Mouse (Mus musculus) limb, embryonic 11.5 days (tissue): Measurements from ENCODE around the gene Borcs6. TPM values are rescaled to one million over a fixed set of nuclear protein-coding genes. Genes with fewer than 3 reads are reported as not detected.

Experiments
- ATAC-seq: fragments of 200-750 bp; cut with Nextera tagmentation; 2 replicates; pipeline ENCODE4 v1.8.0; 2017; ENCODE audit warnings: low read depth; ENCODE audit not compliant: insufficient number of reproducible peaks, low FRiP score, low TSS enrichment
- DNase-seq: peaks from one replicate; pipeline ENCODE4 v3.0.0-alpha.2; 2015; ENCODE audit warnings: low spot score
- H3K27ac ChIP-seq: fragments of 300-500 bp; sonication (generic); replicated peaks from 2 replicates; pipeline ENCODE4 v1.5.1; 2014; ENCODE audit warnings: low read depth, mild to moderate bottlenecking, low read length
- H3K27me3 ChIP-seq: fragments of 300-500 bp; sonication (generic); 2 replicates; pipeline ENCODE4 v1.6.1; 2014; ENCODE audit warnings: mild to moderate bottlenecking, low read length, mixed read lengths; ENCODE audit not compliant: control insufficient read depth, insufficient read depth
- H3K36me3 ChIP-seq: fragments of 300-500 bp; sonication (generic); 2 replicates; pipeline ENCODE4 v1.6.1; 2014; ENCODE audit warnings: mild to moderate bottlenecking, low read length, moderate library complexity, mixed read lengths; ENCODE audit not compliant: control insufficient read depth, insufficient read depth
- H3K4me1 ChIP-seq: fragments of 300-500 bp; sonication (generic); 2 replicates; pipeline ENCODE4 v1.6.1; 2014; ENCODE audit warnings: low read length, mixed read lengths; ENCODE audit not compliant: control insufficient read depth, insufficient read depth
- H3K4me2 ChIP-seq: fragments of 300-500 bp; sonication (generic); 2 replicates; pipeline ENCODE4 v1.6.1; 2014; ENCODE audit warnings: low read depth, mild to moderate bottlenecking, moderate library complexity; ENCODE audit not compliant: severe bottlenecking
- H3K4me3 ChIP-seq: fragments of 300-500 bp; sonication (generic); 2 replicates; pipeline ENCODE4 v1.5.1; 2014; ENCODE audit warnings: low read depth, low read length
- H3K9ac ChIP-seq: fragments of 300-500 bp; sonication (generic); 2 replicates; pipeline ENCODE4 v1.6.1; 2014; ENCODE audit warnings: mild to moderate bottlenecking, low read length
- H3K9me3 ChIP-seq: fragments of 300-500 bp; sonication (generic); 2 replicates; pipeline ENCODE4 v1.6.1; 2016; ENCODE audit warnings: low read length; ENCODE audit not compliant: control insufficient read depth
- WGBS: fragments of 180-500 bp; shearing (Covaris S2); extraction: QIAGEN DNeasy Blood & Tissue Kit; methylation state at CpG from one replicate; pipeline ENCODE4 v1.1.7; 2014; 5-methylcytosine and 5-hydroxymethylcytosine counted together
- polyA plus RNA-seq: library from polyadenylated mRNA; unstranded; fragments of >200 nt; fragmentation: Nextera tagmentation; extraction: Ambion mirVana; gene quantifications from 2 replicates; pipeline ENCODE4 v1.2.1, GENCODE M21; 2014

Borcs6 gene
- polyA plus RNA-seq, 1 experiment from 2014 or later = 7.0 TPM

DNA sequence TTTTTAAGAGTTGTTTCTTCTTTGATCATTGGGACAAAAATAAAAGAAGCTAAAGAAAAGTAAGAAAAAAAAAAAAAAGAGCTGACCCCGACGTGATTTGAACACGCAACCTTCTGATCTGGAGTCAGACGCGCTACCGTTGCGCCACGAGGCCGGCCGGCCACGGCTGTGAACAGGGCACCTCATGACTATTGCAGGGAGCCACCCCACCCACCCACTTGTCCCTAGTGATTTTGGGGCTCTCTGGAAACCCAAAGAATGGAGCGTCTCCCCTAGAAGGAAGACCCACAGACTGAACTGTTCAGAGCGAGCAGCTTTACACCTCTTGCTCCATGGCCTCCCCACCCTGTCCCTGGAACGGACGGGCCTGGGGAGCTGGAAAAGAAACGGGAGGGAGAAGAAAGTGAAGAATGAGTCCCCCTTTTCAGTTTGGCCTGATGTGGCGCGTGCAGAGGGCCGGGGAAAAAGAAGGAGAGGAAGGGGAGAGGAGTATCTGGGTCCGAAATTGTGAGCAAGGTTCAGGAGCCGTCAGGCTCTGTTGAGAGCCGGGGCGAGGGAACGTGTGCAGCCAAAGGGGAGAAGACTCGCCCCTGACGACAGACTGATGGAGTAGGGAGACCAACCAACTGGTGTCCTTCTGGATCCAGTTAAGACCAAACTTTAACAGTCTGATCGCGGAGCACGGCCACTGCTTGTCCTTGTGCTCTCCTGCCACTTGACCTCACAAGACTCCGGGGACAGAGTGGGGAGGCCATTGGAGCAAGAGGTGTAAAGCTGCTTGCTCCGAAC is 4.1 kb downstream of the Borcs6 start:
- peak overlapping the region; percentile 67 for H3K9ac ChIP-seq
- peak overlapping the region; percentile 68 for H3K4me2 ChIP-seq
- peaks cover 30% of the 10 kb centered on the region for H3K4me1 ChIP-seq
- H3K27me3 ChIP-seq = no peaks in the 10 kb centered on the region
- H3K27ac ChIP-seq = peak overlapping the region; percentile 65
- H3K4me3 ChIP-seq = peak overlapping the region; percentile 72
- ATAC-seq (no peak), DNase-seq (peak; percentile 97)
- H3K36me3 ChIP-seq = no peaks in the 10 kb centered on the region
- no peaks in the 10 kb centered on the region for H3K9me3 ChIP-seq
- under 1% methylated on average over 31 of the region's 31 CpGs for WGBS

DNA sequence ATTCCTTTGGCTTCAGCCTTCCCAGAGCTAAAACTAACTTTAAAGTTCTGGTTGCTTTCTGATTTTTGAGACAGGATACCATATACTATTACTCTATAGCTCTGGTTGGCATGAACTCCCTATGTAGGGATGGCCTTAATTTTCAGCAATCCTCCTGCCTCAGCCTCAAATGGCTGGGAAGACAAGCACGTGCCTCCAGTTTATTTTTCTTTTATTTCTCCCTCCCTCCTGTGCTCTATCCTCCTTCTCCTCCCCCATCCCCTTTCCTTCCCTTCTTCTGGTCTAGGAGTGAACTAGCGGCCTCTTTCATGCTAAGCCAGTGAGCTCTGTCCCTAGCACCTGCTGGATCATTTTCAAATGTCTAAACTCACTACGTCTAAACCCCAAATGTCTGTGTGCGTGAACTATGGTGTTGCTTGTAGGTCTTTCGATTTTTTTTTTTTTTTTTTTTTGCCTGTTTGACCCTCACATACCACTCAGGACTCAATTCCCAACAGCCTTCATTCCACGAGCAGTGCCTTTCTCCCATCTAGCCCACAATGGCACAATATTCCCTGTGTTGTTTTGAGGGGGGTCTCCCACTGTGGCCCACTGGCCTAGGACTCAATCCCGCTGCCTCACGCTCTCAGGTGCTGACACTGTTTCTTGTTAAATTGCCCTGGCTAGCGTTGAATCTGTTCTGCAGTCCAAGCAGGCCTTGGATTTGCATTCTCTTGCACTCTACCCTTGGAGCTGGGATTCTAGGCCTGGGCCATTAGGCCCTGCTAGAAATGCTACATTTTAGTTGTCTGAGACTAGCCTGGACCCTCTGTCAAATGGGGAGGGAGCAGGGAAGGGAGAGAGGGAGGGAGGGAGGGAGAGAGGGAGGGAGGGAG is 5.0 kb downstream of the Borcs6 start:
- Histone ChIP-seq H3K27me3 (no peaks in the 10 kb centered on the region), H3K4me3 (peak overlapping the region; percentile 72), H3K4me2 (peak overlapping the region; percentile 68), H3K36me3 (no peaks in the 10 kb centered on the region), H3K9me3 (no peaks in the 10 kb centered on the region), H3K27ac (no peak overlapping the region; the same call in 1 of the 2 replicates), H3K9ac (no peak overlapping the region), H3K4me1 (peaks cover 25% of the 10 kb centered on the region)
- 51% methylated on average over 9 of the region's 9 CpGs for WGBS
- ATAC-seq (no peak), DNase-seq (no peak)

DNA sequence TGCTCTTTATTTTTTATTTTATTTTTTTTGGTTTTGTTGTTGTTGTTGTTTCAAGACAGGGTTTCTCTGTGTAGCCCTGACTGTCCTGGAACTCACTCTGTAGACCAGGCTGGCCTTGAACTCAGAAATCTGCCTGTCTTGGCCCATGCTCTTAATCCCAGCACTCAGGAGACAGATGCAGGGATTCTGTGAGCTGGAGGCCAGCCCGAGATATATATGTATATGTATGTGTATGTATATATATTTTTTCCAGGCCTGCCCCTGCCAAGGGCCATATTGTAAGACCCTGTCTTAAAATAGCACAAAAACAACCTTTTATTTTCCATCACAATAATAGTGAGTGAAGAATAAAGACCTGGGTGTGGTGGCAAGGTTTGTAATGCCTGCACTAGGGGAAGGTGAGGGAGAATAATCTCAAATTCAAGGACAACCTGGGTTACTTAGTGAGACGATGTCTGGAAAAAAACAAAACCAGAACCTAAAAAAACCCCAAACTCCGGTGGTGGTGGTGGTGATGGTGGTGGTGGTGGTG is 5.9 kb downstream of the Borcs6 start:
- ATAC-seq (no peak), DNase-seq (no peak)
- Histone ChIP-seq H3K27me3 (no peaks in the 10 kb centered on the region), H3K4me3 (peak overlapping the region; percentile 35; the same call in 1 of the 2 replicates), H3K9ac (no peak overlapping the region), H3K36me3 (no peaks in the 10 kb centered on the region), H3K4me1 (peaks cover 23% of the 10 kb centered on the region), H3K27ac (no peak overlapping the region), H3K4me2 (no peak overlapping the region), H3K9me3 (no peaks in the 10 kb centered on the region)
- 54% methylated on average over 3 of the region's 3 CpGs for WGBS

DNA sequence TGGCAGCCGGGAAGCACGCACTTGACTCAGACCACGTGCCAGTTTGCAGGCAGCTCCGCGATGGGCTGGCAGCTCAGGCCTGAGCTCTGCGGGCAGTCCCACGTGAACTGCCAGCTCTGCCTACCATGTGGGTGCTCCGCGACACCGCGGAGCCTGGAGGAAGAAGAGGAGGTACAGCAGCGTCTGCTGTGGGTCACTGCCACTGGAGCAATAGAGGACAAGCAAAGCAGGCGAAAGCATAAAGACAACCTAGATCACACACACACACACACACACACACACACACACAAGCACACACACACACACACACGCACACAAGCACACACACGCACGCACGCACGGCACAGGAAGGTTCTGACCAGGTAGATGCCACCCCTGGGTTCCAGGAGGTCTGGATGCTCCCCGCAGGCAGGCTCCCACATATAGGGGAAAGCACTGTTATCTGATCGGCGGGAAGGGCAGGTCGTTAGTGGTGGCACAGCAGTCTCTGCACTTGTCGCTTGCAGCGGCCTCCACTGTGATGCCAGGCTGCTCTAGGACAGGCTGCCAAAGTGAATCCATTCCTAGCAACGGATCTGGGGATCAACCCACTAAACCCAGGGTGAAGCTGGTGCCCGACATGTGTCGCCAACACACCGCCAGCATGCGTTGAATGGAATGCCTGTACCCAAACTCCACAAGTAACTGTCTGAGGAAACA is 6.8 kb downstream of the Borcs6 start:
- Histone ChIP-seq H3K27ac (no peak overlapping the region), H3K4me1 (peaks cover 19% of the 10 kb centered on the region), H3K9me3 (no peaks in the 10 kb centered on the region), H3K4me2 (peak overlapping the region; percentile 86), H3K27me3 (no peaks in the 10 kb centered on the region), H3K9ac (peak overlapping the region; percentile 45), H3K4me3 (peak overlapping the region; percentile 35), H3K36me3 (no peaks in the 10 kb centered on the region)
- peak; percentile 39 for DNase-seq
- WGBS = 1% methylated on average over 29 of the region's 29 CpGs
- no peak for ATAC-seq

DNA sequence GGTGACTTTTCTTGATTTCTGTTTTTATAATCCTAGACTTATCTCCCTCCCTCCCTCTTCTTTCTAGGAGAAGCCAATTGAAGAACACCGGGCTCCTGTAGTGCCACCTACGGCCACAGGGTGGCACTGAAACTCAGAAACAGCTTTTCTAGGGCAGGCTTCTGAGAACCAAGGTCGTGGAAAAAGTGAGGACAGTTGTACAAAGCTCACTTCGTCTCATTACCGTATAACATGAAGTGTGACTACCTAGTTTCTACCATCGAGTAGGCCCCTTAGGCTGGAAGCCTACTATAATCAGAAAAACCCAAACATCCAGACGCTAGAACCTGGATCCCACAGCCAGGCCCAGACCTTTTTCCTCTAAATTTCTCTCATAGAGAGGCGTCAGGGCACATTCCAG is 7.4 kb downstream of the Borcs6 start:
- H3K4me1 ChIP-seq = peaks cover 20% of the 10 kb centered on the region
- ATAC-seq (no peak), DNase-seq (peak; percentile 94)
- peak overlapping the region; percentile 35 for H3K4me3 ChIP-seq
- peak overlapping the region; percentile 86 for H3K4me2 ChIP-seq
- H3K27ac ChIP-seq = no peak overlapping the region
- no peak overlapping the region for H3K9ac ChIP-seq
- WGBS = 8% methylated on average over 8 of the region's 8 CpGs
- no peaks in the 10 kb centered on the region for H3K9me3 ChIP-seq
- H3K36me3 ChIP-seq = no peaks in the 10 kb centered on the region
- no peaks in the 10 kb centered on the region for H3K27me3 ChIP-seq

DNA sequence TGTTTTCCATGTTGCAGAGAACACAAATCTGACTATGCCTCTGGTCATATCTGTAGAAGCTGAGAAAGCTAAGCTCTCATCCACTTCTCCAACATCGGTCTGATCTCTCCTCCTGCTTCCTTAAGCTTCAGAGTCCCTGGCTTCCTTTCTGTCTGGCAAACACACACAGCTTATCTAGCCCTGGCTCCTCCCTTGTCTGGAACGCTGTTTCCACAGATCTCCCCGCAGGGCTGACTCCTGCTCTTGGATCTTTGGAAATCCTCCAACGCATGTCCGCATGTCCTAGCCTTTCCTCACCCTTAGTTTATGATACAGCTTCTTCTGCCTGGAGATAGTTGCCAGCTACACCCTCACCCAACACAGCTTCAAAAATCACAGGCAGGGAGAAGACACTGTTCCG is 8.1 kb downstream of the Borcs6 start:
- no peak overlapping the region for H3K4me3 ChIP-seq

DNA sequence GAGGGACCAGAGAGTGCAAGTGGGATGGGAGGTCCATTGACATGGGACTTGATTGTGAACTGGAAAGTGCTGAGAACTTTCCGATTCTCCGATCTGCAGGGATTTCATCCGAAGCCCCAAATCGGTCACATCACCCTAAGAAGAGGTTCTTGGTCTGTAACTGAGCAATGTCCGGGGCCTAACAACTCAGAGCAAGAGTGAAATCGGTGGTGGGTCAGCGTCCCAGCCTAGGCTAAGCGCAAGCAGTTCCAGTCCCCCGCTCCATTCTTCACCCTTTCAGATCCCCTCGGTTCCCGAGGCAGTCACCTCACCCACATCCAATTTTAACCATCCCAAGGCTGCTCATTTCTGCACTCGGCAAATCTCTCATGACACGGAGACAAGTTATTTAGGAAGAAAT is 10.6 kb downstream of the Borcs6 start:
- no peaks in the 10 kb centered on the region for H3K36me3 ChIP-seq
- H3K9me3 ChIP-seq = no peaks in the 10 kb centered on the region
- H3K27me3 ChIP-seq = no peaks in the 10 kb centered on the region
- ATAC-seq = no peak
- H3K9ac ChIP-seq = peak overlapping the region; percentile 80
- peak overlapping the region; percentile 74 for H3K4me2 ChIP-seq
- H3K27ac ChIP-seq = peak overlapping the region; percentile 53; the same call in 1 of the 2 replicates
- WGBS = under 1% methylated on average over 13 of the region's 13 CpGs
- H3K4me3 ChIP-seq = peak overlapping the region; percentile 50
- H3K4me1 ChIP-seq = peaks cover 13% of the 10 kb centered on the region
- no peak for DNase-seq

More for the DNA sequence above, 8.1 kb downstream of the Borcs6 start:
- Histone ChIP-seq H3K27ac (no peak overlapping the region), H3K36me3 (no peaks in the 10 kb centered on the region), H3K4me1 (peaks cover 20% of the 10 kb centered on the region), H3K9me3 (no peaks in the 10 kb centered on the region), H3K27me3 (no peaks in the 10 kb centered on the region), H3K4me2 (no peak overlapping the region; the same call in 1 of the 2 replicates), H3K9ac (no peak overlapping the region)
- no peak for ATAC-seq
- no peak for DNase-seq
- WGBS = 62% methylated on average over 6 of the region's 6 CpGs
